ENCODE assay signal across 12 mouse cellular contexts in the genomic region with DNA sequence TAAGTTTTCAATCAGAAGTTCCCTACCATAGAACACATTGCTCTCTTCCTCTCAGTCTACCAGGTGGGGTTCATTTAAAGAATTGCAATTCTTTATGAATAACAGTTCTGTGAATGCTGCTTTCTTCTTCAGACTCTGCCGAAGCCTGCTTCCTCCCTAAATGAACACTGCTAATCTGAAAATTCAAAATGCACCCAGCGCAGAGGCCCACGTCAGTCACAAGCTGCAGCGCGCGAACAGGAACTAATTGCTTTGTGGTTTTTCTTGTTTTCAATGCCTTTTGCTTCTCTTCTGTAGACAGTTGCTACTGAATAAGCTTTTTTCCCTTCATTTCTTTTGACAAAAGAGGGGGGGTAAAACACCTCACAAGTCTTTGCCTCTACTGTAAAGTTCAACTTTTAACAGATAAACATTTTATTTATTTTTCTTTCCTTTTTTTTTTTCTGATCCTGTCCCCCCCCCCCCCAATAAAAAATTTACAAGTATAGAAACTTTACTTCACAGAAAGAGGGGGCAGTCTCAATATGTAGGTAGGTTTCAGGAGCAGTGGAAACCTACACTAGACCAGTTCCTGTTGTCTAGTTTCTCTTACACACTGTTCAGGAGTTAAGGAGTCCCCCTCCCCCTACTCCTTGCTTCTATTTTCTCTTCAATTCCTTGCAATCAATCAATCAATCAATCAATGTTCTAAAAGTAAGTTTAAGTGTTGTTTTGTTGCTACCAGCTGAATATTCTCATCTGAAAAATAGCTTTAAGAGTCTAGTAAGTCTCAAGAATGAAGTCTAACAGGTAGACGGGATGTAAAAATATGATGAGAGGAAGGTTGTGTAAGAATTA. TPM values are rescaled to one million over a fixed set of nuclear protein-coding genes. Genes with fewer than 3 reads are reported as not detected.
DNase-seq lines count a peak whose midpoint lies in the region; ATAC-seq and TF ChIP-seq lines count a peak whose summit lies in the region.
"Had no signal": no experiment of that assay in that cellular context is flagged by ENCODE, and none has a peak within 500 bp of the region (broad histone marks: within the 10 kb centered on the region; RNA-seq: fewer than 3 reads in every experiment).

No protein-coding gene starts in this region.

- no peak overlapping the region for H3K27ac ChIP-seq in limb, embryonic 14.5 days (replicated peaks; ENCODE audit: low read depth, low read length)
- no peak overlapping the region for H3K27ac ChIP-seq in limb, embryonic 10.5 days
- peak overlapping the region; percentile 50; the same call in 1 of the 2 replicates for H3K27ac ChIP-seq in stomach, embryonic 16.5 days (ENCODE audit: low read length)
- H3K27ac ChIP-seq in forebrain, embryonic 13.5 days: no peak overlapping the region
- H3K27ac ChIP-seq: heart, embryonic 13.5 days had no signal

- no peaks in the 10 kb centered on the region for H3K4me1 ChIP-seq in limb, embryonic 14.5 days (ENCODE audit: control insufficient read depth, insufficient read depth, low read length)
- no peaks in the 10 kb centered on the region for H3K4me1 ChIP-seq in limb, embryonic 10.5 days
- peaks cover 51% of the 10 kb centered on the region for H3K4me1 ChIP-seq in G1E (ENCODE audit: insufficient read depth, low read depth, low read length)
- H3K4me1 ChIP-seq in megakaryocyte, embryonic 14.5 days: peaks cover 47% of the 10 kb centered on the region
- H3K4me1 ChIP-seq in stomach, embryonic 16.5 days (ENCODE audit: control insufficient read depth, insufficient read depth, low read length): no peaks in the 10 kb centered on the region
- H3K4me1 ChIP-seq in forebrain, embryonic 13.5 days: no peaks in the 10 kb centered on the region
- H3K4me1 ChIP-seq: heart, embryonic 13.5 days had no signal

- 63% methylated on average over 7 of the region's 7 CpGs for WGBS in limb, embryonic 14.5 days
- 88% methylated on average over 7 of the region's 7 CpGs for WGBS in limb, embryonic 10.5 days
- 70% methylated on average over 7 of the region's 7 CpGs for WGBS in stomach, embryonic 16.5 days
- WGBS in forebrain, embryonic 13.5 days: 44% methylated on average over 7 of the region's 7 CpGs

- no peaks in the 10 kb centered on the region for H3K9me3 ChIP-seq in limb, embryonic 14.5 days (ENCODE audit: control insufficient read depth, low read length)
- H3K9me3 ChIP-seq in limb, embryonic 10.5 days (replicated peaks): no peaks in the 10 kb centered on the region
- H3K9me3 ChIP-seq in G1E (replicated peaks): no peaks in the 10 kb centered on the region
- no peaks in the 10 kb centered on the region for H3K9me3 ChIP-seq in megakaryocyte, embryonic 14.5 days
- no peaks in the 10 kb centered on the region for H3K9me3 ChIP-seq in stomach, embryonic 16.5 days (replicated peaks; ENCODE audit: control insufficient read depth, low read length)
- H3K9me3 ChIP-seq in forebrain, embryonic 13.5 days (replicated peaks): no peaks in the 10 kb centered on the region
- H3K9me3 ChIP-seq: heart, embryonic 13.5 days had no signal

- DNase-seq in limb, embryonic 14.5 days (ENCODE audit: low spot score): peak; percentile 3
- DNase-seq in limb, embryonic 10.5 days (ENCODE audit: low spot score): no peak
- DNase-seq in G1E (ENCODE audit: low spot score): no peak
- DNase-seq in cerebellum, adult 11 months: no peak
- DNase-seq in urinary bladder, postnatal 4 days (ENCODE audit: low spot score in 2 of 2): no peak
- DNase-seq: layer of hippocampus, adult 9-11 months had no signal

- no peaks in the 10 kb centered on the region for H3K36me3 ChIP-seq in limb, embryonic 14.5 days (ENCODE audit: control insufficient read depth, insufficient read depth, low read length)
- no peaks in the 10 kb centered on the region for H3K36me3 ChIP-seq in limb, embryonic 10.5 days
- no peaks in the 10 kb centered on the region for H3K36me3 ChIP-seq in G1E (replicated peaks)
- no peaks in the 10 kb centered on the region for H3K36me3 ChIP-seq in megakaryocyte, embryonic 14.5 days (replicated peaks; ENCODE audit: low read length)
- H3K36me3 ChIP-seq in stomach, embryonic 16.5 days (ENCODE audit: control insufficient read depth, insufficient read depth, low read length): no peaks in the 10 kb centered on the region
- no peaks in the 10 kb centered on the region for H3K36me3 ChIP-seq in forebrain, embryonic 13.5 days (ENCODE audit: poor library complexity, severe bottlenecking)
- H3K36me3 ChIP-seq: heart, embryonic 13.5 days had no signal

- no peak for TF ChIP-seq CTCF in G1E (IDR thresholded peaks at IDR 0.05; ENCODE audit: low read depth, low read length)

- no peak overlapping the region for H3K4me2 ChIP-seq in limb, embryonic 14.5 days (replicated peaks; ENCODE audit: low read depth, low read length, severe bottlenecking)
- no peak overlapping the region for H3K4me2 ChIP-seq in stomach, embryonic 16.5 days (ENCODE audit: low read depth, low read length)
- no peak overlapping the region for H3K4me2 ChIP-seq in forebrain, embryonic 13.5 days
- H3K4me2 ChIP-seq: heart, embryonic 13.5 days had no signal

- ATAC-seq in limb, embryonic 14.5 days (ENCODE audit: low FRiP score, low read depth): no peak
- ATAC-seq in G1E (ENCODE audit: extremely low read depth, insufficient number of reproducible peaks, low FRiP score, poor library complexity, severe bottlenecking): peak; percentile 61
- ATAC-seq in stomach, embryonic 16.5 days (ENCODE audit: insufficient read depth, low FRiP score): no peak
- ATAC-seq in forebrain, embryonic 13.5 days: no peak

- H3K27me3 ChIP-seq in limb, embryonic 14.5 days (ENCODE audit: control insufficient read depth, insufficient read depth, low read length): no peaks in the 10 kb centered on the region
- H3K27me3 ChIP-seq in limb, embryonic 10.5 days (ENCODE audit: low read depth, poor library complexity, severe bottlenecking): no peaks in the 10 kb centered on the region
- H3K27me3 ChIP-seq in G1E (ENCODE audit: insufficient read depth, low read length): no peaks in the 10 kb centered on the region
- H3K27me3 ChIP-seq in megakaryocyte, embryonic 14.5 days (replicated peaks): no peaks in the 10 kb centered on the region
- H3K27me3 ChIP-seq in stomach, embryonic 16.5 days (ENCODE audit: control insufficient read depth, insufficient read depth, low read length): no peaks in the 10 kb centered on the region
- H3K27me3 ChIP-seq in forebrain, embryonic 13.5 days: no peaks in the 10 kb centered on the region
- H3K27me3 ChIP-seq: heart, embryonic 13.5 days had no signal

- no peak overlapping the region for H3K9ac ChIP-seq in limb, embryonic 14.5 days (ENCODE audit: low read depth, low read length, severe bottlenecking)
- no peak overlapping the region for H3K9ac ChIP-seq in stomach, embryonic 16.5 days (ENCODE audit: low read length)
- H3K9ac ChIP-seq in forebrain, embryonic 13.5 days: no peak overlapping the region
- H3K9ac ChIP-seq: heart, embryonic 13.5 days had no signal

- no peak for TF ChIP-seq POLR2A in limb, embryonic 14.5 days (IDR thresholded peaks at IDR 0.05; ENCODE audit: borderline replicate concordance, extremely low read depth, insufficient read depth, insufficient read length)

- H3K4me3 ChIP-seq in limb, embryonic 14.5 days (replicated peaks; ENCODE audit: low read length): no peak overlapping the region
- H3K4me3 ChIP-seq in limb, embryonic 10.5 days: no peak overlapping the region
- no peak overlapping the region for H3K4me3 ChIP-seq in G1E (ENCODE audit: low read depth, low read length)
- H3K4me3 ChIP-seq in megakaryocyte, embryonic 14.5 days (replicated peaks): peak overlapping the region; percentile 59
- H3K4me3 ChIP-seq in stomach, embryonic 16.5 days (replicated peaks; ENCODE audit: low read length): no peak overlapping the region
- no peak overlapping the region for H3K4me3 ChIP-seq in forebrain, embryonic 13.5 days
- H3K4me3 ChIP-seq: heart, embryonic 13.5 days had no signal

RNA-seq across cellular contexts. Expression of gene Rgs1, which starts 58.2 kb away (rescaled TPM):
- polyA plus RNA-seq in limb, embryonic 14.5 days (2012; rRNA removed): 0.34 and 0.40 TPM in 2 replicates
- 0.51 and 1.2 TPM in 2 replicates for polyA plus RNA-seq in limb, embryonic 14.5 days (2014; fragmentation: Nextera tagmentation; extraction: Ambion mirVana)
- polyA plus RNA-seq in limb, embryonic 10.5 days (2016; fragmentation: Nextera tagmentation; extraction: Ambion mirVana): 0.11 TPM in 1 of 2 replicates, not detected in the other
- total RNA-seq in G1E (2014; fragmentation: Nextera tagmentation) (101 and 121 TPM in 2 replicates), G1E (2017) (238 and 262 TPM in 2 replicates)
- polyA plus RNA-seq in G1E (2012): 0.99 and 1.6 TPM in 2 replicates
- 0.09 TPM in 1 of 2 replicates, not detected in the other for polyA plus RNA-seq in megakaryocyte, embryonic 14.5 days (2012; ENCODE audit: insufficient read depth, low replicate concordance)
- 0.13 and 0.22 TPM in 2 replicates for polyA plus RNA-seq in stomach, embryonic 16.5 days (2015; fragmentation: Nextera tagmentation; extraction: Ambion mirVana)
- not detected in 2 replicates for polyA plus RNA-seq in forebrain, embryonic 13.5 days (2015; fragmentation: Nextera tagmentation; extraction: Ambion mirVana)
- polyA plus RNA-seq: heart, embryonic 13.5 days; limb, embryonic 11.5 days; neural tube, embryonic 14.5 days had no signal
